Mouse (Mus musculus) neural tube, embryonic 11.5 days (tissue): ENCODE measurements around the gene Muc1. TPM values are rescaled to one million over a fixed set of nuclear protein-coding genes. Genes with fewer than 3 reads are reported as not detected.

Experiments used
- ATAC-seq: fragments of 200-750 bp; cut with Nextera tagmentation; 2 replicates; pipeline ENCODE4 v1.8.0; 2017; ENCODE audit warnings: moderate number of reproducible peaks, mild to moderate bottlenecking, moderate TSS enrichment, moderate library complexity; ENCODE audit not compliant: insufficient read depth, low FRiP score, low TSS enrichment
- DNase-seq: peaks from one replicate; pipeline ENCODE4 v3.0.0-alpha.2; 2015; ENCODE audit warnings: low spot score
- H3K27ac ChIP-seq: fragments of 300-500 bp; sonication (generic); 2 replicates; pipeline ENCODE4 v1.5.1; 2014; ENCODE audit warnings: low read depth, mild to moderate bottlenecking, low read length
- H3K27me3 ChIP-seq: fragments of 300-500 bp; sonication (generic); 2 replicates; pipeline ENCODE4 v1.6.1; 2014; ENCODE audit warnings: mild to moderate bottlenecking, low read length, mixed read lengths; ENCODE audit not compliant: control insufficient read depth, insufficient read depth
- H3K36me3 ChIP-seq: fragments of 300-500 bp; sonication (generic); 2 replicates; pipeline ENCODE4 v1.6.1; 2014; ENCODE audit warnings: mild to moderate bottlenecking, low read length, moderate library complexity, mixed read lengths; ENCODE audit not compliant: control insufficient read depth, insufficient read depth
- H3K4me1 ChIP-seq: fragments of 300-500 bp; sonication (generic); 2 replicates; pipeline ENCODE4 v1.6.1; 2014; ENCODE audit warnings: low read length, mixed read lengths; ENCODE audit not compliant: control insufficient read depth, insufficient read depth
- H3K4me2 ChIP-seq: fragments of 300-500 bp; sonication (generic); 2 replicates; pipeline ENCODE4 v1.6.1; 2014; ENCODE audit warnings: low read depth, mild to moderate bottlenecking, moderate library complexity
- H3K4me3 ChIP-seq: fragments of 300-500 bp; sonication (generic); 2 replicates; pipeline ENCODE4 v1.5.1; 2014; ENCODE audit warnings: low read depth, low read length
- H3K9ac ChIP-seq: fragments of 300-500 bp; sonication (generic); 2 replicates; pipeline ENCODE4 v1.6.1; 2014; ENCODE audit warnings: mild to moderate bottlenecking, low read length
- H3K9me3 ChIP-seq: fragments of 300-500 bp; sonication (generic); 2 replicates; pipeline ENCODE4 v1.6.1; 2016; ENCODE audit warnings: low read length; ENCODE audit not compliant: control insufficient read depth
- WGBS: fragments of 180-500 bp; shearing (Covaris S2); extraction: QIAGEN DNeasy Blood & Tissue Kit; methylation state at CpG from one replicate; pipeline ENCODE4 v1.1.7; 2014; 5-methylcytosine and 5-hydroxymethylcytosine counted together
- polyA plus RNA-seq: library from polyadenylated mRNA; unstranded; fragments of >200 nt; fragmentation: Nextera tagmentation; extraction: Ambion mirVana; gene quantifications from 2 replicates; pipeline ENCODE4 v1.2.1, GENCODE M21; 2014

The Muc1 gene
- polyA plus RNA-seq, 1 experiment from 2014 or later, result 1.8 TPM

DNA sequence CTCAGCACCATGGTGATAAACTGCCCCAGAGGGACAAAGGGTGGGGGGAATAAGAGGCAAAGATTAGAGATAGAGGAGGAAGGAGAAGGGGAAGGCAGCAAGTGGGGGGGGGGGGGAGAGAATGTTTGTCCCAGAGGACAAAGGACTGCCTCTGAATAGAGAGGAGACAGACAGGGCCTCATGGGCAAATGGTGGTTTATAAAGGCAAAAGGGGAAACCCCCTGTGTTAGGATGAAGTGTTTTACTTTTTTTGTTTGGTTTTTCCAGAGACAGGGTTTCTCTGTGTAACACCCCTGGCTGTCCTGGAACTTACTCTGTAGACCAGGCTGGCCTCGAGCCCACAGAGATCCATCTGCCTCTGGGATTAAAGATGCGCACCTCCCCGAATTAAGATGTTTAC is 31.4 kb downstream of the Muc1 start:
- Histone ChIP-seq H3K9me3 (no peaks in the 10 kb centered on the region), H3K4me1 (no peaks in the 10 kb centered on the region), H3K27ac (no peak overlapping the region), H3K4me2 (no peak overlapping the region), H3K9ac (no peak overlapping the region), H3K4me3 (no peak overlapping the region), H3K36me3 (no peaks in the 10 kb centered on the region), H3K27me3 (no peaks in the 10 kb centered on the region)
- DNase-seq (no peak), ATAC-seq (no peak)
- WGBS, result 74% methylated on average over 3 of the region's 3 CpGs

- H3K4me2 ChIP-seq, result no peak overlapping the region
- no peaks in the 10 kb centered on the region for H3K36me3 ChIP-seq
- no peaks in the 10 kb centered on the region for H3K27me3 ChIP-seq
- no peaks in the 10 kb centered on the region for H3K9me3 ChIP-seq
- no peak for DNase-seq
- no peak for ATAC-seq
- no peaks in the 10 kb centered on the region for H3K4me1 ChIP-seq
- H3K27ac ChIP-seq, result no peak overlapping the region
- WGBS, result 72% methylated on average over 10 of the region's 10 CpGs
- H3K4me3 ChIP-seq, result no peak overlapping the region
- no peak overlapping the region for H3K9ac ChIP-seq
These were observed 33.6 kb downstream of the Muc1 start for GRCm38 (mm10) chr3:89262417-89262816.

DNA sequence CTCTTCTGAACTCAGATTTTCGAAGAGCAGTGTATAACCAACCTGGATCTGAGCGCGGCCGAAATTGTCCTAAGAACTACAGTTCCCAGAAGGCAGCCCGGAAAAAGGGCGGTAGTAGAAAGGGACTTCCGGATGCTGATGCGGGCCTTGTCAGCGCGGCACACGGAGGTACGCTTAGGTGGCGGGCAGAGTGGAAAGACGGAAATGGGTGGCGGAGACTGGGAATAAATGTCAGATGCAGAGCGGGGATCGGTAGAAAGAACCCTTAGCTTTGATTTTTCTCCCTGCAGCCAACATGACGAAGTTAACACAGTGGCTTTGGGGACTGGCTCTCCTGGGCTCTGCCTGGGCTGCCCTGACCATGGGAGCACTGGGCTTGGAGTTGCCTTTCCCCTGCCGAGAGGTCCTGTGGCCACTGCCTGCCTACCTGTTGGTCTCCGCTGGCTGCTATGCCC is 37.6 kb downstream of the Muc1 start:
- WGBS, result under 1% methylated on average over 20 of the region's 20 CpGs
- H3K27ac ChIP-seq, result peak overlapping the region; percentile 44; the same call in 1 of the 2 replicates
- peaks cover 8% of the 10 kb centered on the region for H3K4me1 ChIP-seq
- peak overlapping the region; percentile 97 for H3K4me2 ChIP-seq
- H3K9ac ChIP-seq, result peak overlapping the region; percentile 84
- H3K27me3 ChIP-seq, result no peaks in the 10 kb centered on the region
- H3K36me3 ChIP-seq, result no peaks in the 10 kb centered on the region; the same call in 1 of the 2 replicates
- H3K9me3 ChIP-seq, result no peaks in the 10 kb centered on the region
- DNase-seq (peak; percentile 82), ATAC-seq (peak; percentile 73)
- peak overlapping the region; percentile 81 for H3K4me3 ChIP-seq

DNA sequence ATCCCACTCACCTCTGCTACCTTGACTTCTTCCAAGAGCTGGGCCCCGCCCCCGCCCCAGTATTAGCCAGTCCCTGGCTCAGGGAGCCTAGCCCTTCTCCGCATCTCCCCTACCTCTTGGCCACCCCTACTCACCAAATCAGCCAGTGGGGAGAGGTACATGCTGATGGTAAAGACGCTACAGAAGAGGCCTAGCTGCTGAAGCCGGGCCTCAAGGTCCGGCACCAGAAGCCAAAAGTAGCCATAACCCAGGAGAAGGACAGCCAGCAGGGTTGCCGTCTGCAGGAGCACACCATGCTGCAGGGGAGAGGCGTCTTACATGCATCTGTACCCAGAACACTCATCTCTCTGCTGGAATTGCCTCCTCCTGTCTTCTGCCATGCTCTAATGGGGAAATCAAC is 40.1 kb downstream of the Muc1 start:
- Histone ChIP-seq H3K9ac (no peak overlapping the region), H3K4me2 (0 out of 2 replicates have a peak overlapping the region, but pooled peaks have one; percentile 3), H3K9me3 (no peaks in the 10 kb centered on the region), H3K4me3 (no peak overlapping the region), H3K27me3 (no peaks in the 10 kb centered on the region), H3K4me1 (peaks cover 8% of the 10 kb centered on the region), H3K27ac (no peak overlapping the region), H3K36me3 (no peaks in the 10 kb centered on the region; the same call in 1 of the 2 replicates)
- ATAC-seq (no peak), DNase-seq (no peak)
- whole genome bisulfite sequencing, result 54% methylated on average over 8 of the region's 8 CpGs

GRCm38 (mm10) chr3:89270051-89270755 is 41.3 kb downstream of the Muc1 start, which contains the start of gene Slc50a1:
Slc50a1 (minus strand) TSS chr3:89270570.
- 7% methylated on average over 39 of the region's 39 CpGs for WGBS
- peak within 1 kb of the TSS; percentile 44 for H3K4me3 ChIP-seq
- H3K36me3 ChIP-seq, result no peaks in the 10 kb centered on the region; the same call in 1 of the 2 replicates
- peaks cover 8% of the 10 kb centered on the region for H3K4me1 ChIP-seq
- peak; percentile 33; the same call in 1 of the 2 replicates for ATAC-seq
- H3K27ac ChIP-seq, result no peak within 1 kb of the TSS
- peak within 1 kb of the TSS; percentile 75 for H3K4me2 ChIP-seq
- no peaks in the 10 kb centered on the region for H3K9me3 ChIP-seq
- no peaks in the 10 kb centered on the region for H3K27me3 ChIP-seq
- DNase-seq, result peak; percentile 79
- H3K9ac ChIP-seq, result peak within 1 kb of the TSS; percentile 73

GRCm38 (mm10) chr3:89270891-89271290 is 42.0 kb downstream of the Muc1 start:
- DNase-seq (no peak), ATAC-seq (no peak)
- no peaks in the 10 kb centered on the region; the same call in 1 of the 2 replicates for H3K36me3 ChIP-seq
- H3K27ac ChIP-seq, result no peak overlapping the region
- no peak overlapping the region; the same call in 1 of the 2 replicates for H3K9ac ChIP-seq
- no peaks in the 10 kb centered on the region for H3K9me3 ChIP-seq
- H3K4me2 ChIP-seq, result peak overlapping the region; percentile 75
- no peak overlapping the region for H3K4me3 ChIP-seq
- WGBS, result 80% methylated on average over 6 of the region's 6 CpGs
- no peaks in the 10 kb centered on the region for H3K27me3 ChIP-seq
- H3K4me1 ChIP-seq, result peaks cover 8% of the 10 kb centered on the region

DNA sequence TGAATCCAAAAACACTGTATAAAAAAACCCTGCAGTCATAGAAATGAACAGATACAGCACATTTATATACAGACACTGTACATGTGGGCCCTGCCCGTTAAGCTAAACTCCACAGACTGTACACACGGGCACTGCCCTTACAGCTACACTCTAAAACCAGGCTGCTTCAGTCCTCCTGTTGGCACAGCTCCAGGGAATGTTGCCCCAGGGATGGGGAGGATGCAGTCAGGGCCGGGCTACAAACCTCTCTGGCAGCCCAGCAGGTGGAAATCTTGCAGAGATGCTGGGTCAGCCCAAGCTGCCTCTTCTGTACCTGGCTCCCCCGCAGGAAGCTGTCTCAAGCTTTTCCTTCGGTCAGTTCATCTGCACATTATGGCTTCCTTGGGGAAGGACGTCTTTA is 42.9 kb downstream of the Muc1 start:
- no peaks in the 10 kb centered on the region for H3K27me3 ChIP-seq
- peaks cover 8% of the 10 kb centered on the region for H3K4me1 ChIP-seq
- ATAC-seq (no peak), DNase-seq (no peak)
- no peak overlapping the region for H3K9ac ChIP-seq
- no peaks in the 10 kb centered on the region; the same call in 1 of the 2 replicates for H3K36me3 ChIP-seq
- no peak overlapping the region for H3K4me3 ChIP-seq
- H3K27ac ChIP-seq, result no peak overlapping the region
- no peak overlapping the region for H3K4me2 ChIP-seq
- H3K9me3 ChIP-seq, result no peaks in the 10 kb centered on the region
- 80% methylated on average over 6 of the region's 6 CpGs for WGBS

DNA sequence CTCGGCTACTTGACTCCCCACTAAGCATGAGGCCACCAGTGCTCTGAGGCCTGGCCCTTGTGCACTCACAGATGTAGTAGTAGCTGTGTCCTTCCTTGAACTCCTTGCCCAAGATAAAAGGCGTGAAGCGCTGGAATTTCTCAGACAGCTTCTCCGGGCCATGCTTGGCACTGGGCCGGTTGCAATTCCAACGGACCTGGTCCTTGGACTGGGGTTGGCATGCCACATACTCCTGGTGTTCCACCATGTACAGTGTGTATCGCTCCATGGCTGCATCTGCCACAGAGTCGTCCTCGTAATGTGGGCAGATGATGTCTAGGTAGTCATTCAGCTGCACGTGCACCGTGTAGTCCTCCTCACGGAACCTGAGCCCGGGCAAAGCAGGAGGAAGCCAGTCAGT is 47.2 kb downstream of the Muc1 start:
- ATAC-seq (no peak), DNase-seq (no peak)
- Histone ChIP-seq H3K27me3 (peaks cover 24% of the 10 kb centered on the region), H3K4me3 (no peak overlapping the region), H3K4me1 (peaks cover 14% of the 10 kb centered on the region), H3K4me2 (no peak overlapping the region), H3K36me3 (no peaks in the 10 kb centered on the region), H3K9me3 (no peaks in the 10 kb centered on the region), H3K27ac (no peak overlapping the region), H3K9ac (no peak overlapping the region)
- WGBS, result 92% methylated on average over 13 of the region's 13 CpGs
